Mouse (Mus musculus): ENCODE results near the gene Poc1b.
"Not testable (repeated sequence)": the region's sequence is repeated elsewhere in the genome, so short reads cannot be mapped to it uniquely, and the experiment has no call there.

Poc1b gene

DNA sequence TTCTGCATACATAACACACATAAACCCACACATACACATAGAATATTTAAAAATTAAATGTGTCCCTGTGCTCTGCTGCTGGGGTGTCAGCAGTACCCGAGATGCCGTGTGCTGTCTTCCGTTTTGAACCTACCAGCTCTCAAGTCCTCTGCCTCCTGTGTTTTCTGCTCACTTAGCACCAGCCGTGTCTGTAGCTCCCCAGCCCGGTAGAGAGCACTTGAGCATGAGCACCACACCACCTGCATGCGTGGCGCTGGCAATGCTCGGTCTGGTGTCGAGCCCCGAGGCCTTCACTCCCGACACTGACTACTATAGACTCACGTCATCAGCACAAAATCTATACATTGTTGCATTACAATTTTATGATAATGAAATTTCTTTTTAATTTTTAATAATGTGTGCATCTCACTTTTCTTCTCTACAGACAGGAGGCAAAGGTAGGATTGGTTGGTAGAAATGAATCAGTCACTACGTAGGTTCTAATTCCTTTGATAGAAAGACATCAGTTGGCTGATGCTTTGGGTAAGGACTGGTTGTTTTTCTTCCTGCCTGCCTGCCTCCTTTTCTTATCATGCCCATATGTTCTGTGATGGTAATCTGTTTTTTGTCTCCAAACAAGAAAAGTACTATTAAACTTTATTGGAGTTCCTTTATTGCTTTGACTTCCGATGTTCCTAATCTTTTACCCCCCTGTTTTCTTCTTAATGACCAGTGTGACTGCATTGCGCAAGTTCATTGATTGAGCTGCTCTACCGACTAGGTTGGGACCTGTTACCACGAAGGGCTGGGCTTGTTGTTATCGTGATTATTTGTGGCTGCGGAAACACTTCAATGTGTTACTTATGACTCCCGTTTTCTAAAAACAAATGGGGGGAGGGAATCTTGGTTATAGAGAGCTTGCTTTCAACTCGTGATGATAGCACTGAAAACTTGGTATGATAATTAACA lies 82.1 kb downstream of the Poc1b start:
- in situ Hi-C loops (cut with MboI, MseI) = no loop called here

- in situ Hi-C loops (cut with MboI, MseI) = no loop called here
Observed at GRCm38 (mm10) chr10:99190798-99191197, 84.0 kb downstream of the Poc1b start.

DNA sequence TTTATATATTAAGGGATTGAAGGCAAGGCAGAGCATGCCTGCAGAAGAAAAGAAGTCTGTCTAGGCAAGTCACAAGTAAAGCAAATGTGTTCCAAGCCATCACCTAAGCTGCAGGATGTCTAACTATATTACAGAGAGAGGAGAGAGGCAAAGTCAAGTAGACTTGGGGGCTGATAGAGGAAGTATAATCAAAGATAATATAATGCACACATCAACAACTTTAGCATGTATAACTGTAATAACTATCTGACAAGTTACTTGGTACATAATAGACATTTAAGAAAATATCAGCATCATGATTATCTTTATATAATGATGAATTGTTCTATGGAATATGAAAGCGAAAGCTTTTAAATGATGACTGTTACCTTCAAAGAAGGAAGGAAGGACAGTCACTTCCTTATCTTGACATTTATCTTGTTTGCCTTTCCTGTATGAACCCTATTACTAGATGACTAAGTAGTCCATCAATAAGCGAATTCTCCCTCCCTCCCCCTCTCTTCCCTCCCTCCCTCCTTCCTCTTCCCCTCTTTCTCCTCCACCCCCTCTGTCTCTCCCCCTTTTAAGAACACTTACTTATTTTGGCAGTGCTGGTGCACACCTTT lies 87.7 kb downstream of the Poc1b start:
- in situ Hi-C loops (cut with MboI, MseI) = no loop called here

DNA sequence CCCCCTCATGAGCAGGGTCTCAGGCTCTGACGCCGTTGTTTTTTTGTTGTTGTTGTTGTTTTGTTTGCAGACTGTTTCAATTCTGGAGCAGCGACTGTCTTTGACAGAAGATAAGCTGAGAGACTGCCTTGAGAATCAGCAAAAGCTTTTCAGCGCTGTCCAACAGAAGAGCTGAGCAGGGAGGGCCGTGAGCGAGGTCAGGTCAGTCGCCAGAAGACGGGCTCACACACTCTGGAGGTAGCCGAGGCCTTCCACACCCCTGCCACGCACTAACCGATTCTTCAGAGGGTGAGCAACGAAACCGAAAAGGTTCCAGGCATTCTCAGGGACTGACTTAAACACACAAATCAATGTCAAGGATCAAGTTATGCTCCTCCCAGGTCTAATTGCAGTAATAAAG lies 89.7 kb downstream of the Poc1b start:
- in situ Hi-C loops (cut with MboI, MseI) = no loop called here

- in situ Hi-C loops (cut with MboI, MseI) = no loop called here
Observed at GRCm38 (mm10) chr10:99197125-99197524, 90.3 kb downstream of the Poc1b start.

DNA sequence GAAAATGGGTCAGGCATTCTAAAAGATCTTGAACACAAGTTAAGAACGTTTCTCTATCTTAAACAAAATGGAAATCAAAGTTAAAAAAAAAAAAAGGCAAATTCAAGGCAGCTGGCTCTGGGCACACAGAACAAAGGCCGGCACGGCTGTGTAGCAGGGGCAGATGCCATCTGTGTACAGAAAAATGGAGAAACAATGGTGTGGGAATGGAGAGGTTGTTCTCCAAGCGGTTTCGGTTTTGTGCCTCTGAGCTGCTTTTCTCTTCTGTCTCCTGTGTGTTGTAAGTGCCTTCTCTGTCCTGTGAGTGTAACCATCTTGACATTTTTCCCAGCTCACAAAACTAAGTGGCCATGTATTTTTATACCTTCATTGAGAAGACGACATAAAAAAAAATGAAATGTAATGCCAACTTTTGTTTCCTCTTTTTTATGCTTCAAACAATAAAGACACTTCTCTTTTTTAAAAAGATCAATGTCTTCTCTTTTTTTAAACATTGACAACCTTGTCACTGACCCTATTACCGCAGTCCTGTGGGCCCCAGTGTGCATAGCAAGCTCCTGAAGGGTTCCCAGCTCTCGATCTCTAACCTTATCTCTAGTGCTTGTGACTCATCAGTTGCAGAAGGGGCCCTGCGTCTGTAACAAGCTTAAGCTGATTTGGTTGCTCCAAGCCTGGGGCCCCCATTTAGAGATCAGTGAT lies 90.9 kb downstream of the Poc1b start:
- in situ Hi-C loops (cut with MboI, MseI) = no loop called here

GRCm38 (mm10) chr10:99198946-99199345 lies 92.1 kb downstream of the Poc1b start:
- in situ Hi-C loops (cut with MboI, MseI) = no loop called here

GRCm38 (mm10) chr10:99200944-99201343 lies 94.1 kb downstream of the Poc1b start:
- in situ Hi-C loops (cut with MboI, MseI) = no loop called here

GRCm38 (mm10) chr10:99201786-99202185 lies 95.0 kb downstream of the Poc1b start:
- in situ Hi-C loops (cut with MboI, MseI) = no loop called here

DNA sequence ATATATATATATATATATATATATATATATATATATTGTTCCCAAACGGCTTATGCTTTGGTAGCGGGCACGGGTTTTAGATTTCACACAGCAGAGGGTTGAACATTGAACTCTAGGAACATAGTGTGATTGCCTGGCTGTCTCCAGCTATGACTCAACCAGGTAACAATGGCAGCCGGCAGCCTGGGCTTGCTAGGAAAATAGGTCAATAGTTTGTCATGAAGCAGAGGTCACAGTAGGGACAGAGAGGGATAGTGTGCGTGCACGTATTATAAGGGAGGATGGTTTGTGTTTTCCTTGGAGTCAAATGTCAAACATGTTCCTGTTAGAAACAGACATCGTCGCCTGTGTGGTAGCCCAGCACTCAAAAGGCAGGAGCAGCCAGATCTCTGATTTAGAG lies 95.5 kb downstream of the Poc1b start:
- in situ Hi-C loops (cut with MboI, MseI) = no loop called here

- in situ Hi-C loops (cut with MboI, MseI) = no loop called here
Observed at GRCm38 (mm10) chr10:99203163-99203562, 96.3 kb downstream of the Poc1b start.

DNA sequence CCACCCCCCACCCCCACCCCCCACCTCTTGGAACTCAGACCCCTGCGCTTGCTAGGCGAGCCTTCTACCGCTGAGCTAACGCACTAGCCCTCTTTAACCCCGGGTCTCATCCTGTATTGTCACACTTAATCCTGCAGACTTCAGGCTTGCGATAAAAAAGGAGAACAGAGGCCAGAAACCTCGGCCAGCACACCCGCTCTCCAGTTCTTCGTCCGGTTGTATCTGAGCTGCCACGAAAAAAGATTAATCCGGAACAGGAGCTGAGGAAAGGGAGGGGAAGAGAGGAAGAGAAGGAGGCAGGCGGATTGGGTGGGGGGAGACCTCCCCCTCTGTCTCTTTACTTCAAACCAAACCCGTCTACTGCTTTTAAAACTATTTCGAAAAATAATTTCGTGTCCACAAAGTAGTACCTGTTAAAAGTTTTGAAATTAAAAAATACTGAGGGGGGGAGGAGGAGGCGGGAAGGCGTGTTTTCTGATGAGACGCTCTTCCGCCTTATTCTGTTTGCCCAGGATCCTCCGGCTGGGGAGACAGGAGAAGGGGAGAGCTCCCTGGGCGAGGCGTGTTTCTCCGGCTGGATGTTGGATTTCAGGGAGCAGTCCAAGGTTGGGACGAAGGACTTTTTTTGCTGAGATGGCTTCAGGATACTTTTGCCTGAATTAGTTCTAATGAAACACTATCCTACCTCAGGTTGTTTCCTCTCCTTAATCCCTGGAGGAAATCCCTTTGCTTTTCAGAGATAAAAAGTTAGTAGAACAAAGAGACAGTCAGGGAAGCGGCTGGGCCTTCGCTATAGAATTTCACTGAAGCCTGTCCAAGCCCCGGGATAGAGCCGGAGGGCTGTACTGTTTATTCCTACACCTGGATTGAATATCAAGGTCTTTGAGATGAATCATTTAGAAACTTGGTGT lies 97.0 kb downstream of the Poc1b start:
- in situ Hi-C loops (cut with MboI, MseI) = no loop called here

GRCm38 (mm10) chr10:99204553-99204952 lies 97.7 kb downstream of the Poc1b start:
- in situ Hi-C loops (cut with MboI, MseI) = no loop called here

GRCm38 (mm10) chr10:99207121-99207520 lies 100.3 kb downstream of the Poc1b start:
- in situ Hi-C loops (cut with MboI, MseI) = loop anchor here (5.0 kb wide), 1 partner anchor 55 kb away; the partner anchor contains the start of gene Dusp6

DNA sequence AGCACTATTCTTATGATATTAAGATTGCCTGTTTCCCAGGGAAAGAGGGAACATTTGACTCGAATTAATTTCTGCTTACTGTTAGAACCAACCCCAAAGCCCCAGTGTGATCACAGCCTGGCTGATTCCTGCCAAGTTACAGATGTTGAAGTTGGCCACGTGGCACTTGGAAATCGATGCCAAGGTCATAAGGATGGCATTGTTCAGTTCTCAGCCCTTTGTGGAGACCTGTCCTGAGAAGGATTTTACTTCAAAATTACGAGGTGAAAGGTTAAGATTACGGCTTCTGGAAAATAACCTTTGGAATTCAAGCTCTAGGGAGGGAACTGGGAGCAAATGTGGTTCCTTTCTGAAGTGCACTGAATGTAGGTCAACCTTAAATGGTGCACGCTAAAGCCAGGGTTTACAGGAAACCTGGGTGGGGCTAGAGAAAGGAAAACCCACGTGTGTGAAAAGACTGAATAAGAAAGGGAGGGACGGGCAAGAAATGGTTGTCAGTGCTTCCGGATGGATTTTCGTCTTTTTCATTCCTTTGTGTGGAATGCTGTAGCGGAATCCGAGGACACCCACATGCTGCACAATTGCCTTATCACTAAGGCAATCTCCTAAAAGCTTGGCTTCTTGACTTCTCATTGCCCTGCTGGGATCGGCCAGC lies 102.4 kb downstream of the Poc1b start:
- in situ Hi-C loops (cut with MboI, MseI) = loop anchor here (5.0 kb wide), 1 partner anchor 53 kb away; the partner anchor contains the start of gene Dusp6

GRCm38 (mm10) chr10:99211021-99211420 lies 104.2 kb downstream of the Poc1b start:
- in situ Hi-C loops (cut with MboI, MseI) = no loop called here

DNA sequence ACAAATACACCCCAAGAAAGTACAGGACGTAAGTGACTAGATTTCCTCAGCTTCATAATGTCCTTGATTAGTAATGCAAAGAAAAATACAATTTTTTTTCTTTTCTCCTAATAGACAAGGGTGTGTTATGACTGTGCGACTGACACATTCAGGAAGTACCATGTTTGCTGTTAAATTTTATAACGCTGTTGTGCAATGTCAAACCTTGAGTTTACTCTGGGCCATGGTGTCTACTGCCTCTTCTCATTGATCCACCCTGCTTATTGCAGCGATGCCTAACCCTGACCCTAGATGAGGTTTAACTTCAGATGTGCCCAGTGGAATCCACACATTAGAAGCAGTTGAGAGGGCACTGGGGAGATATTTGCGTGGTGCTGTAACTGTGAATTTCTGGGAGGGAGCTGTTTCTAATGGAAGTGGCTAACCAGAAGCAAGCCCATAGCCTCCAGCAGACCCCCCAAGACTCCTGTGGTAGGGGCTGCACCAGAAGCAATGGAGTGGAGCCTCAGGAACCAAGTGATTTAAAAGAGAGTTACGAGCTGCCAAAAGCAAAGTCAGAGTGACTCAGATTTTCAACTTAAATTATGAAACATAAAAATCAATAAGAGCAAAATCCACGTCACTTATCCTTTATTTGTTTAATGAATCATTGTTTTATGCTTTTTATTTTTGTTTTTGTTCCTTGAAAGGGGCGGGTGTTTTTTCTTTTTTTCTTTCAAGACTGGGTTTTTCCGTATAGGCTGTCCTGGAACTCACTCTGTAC lies 104.8 kb downstream of the Poc1b start:
- in situ Hi-C loops (cut with MboI, MseI) = no loop called here

DNA sequence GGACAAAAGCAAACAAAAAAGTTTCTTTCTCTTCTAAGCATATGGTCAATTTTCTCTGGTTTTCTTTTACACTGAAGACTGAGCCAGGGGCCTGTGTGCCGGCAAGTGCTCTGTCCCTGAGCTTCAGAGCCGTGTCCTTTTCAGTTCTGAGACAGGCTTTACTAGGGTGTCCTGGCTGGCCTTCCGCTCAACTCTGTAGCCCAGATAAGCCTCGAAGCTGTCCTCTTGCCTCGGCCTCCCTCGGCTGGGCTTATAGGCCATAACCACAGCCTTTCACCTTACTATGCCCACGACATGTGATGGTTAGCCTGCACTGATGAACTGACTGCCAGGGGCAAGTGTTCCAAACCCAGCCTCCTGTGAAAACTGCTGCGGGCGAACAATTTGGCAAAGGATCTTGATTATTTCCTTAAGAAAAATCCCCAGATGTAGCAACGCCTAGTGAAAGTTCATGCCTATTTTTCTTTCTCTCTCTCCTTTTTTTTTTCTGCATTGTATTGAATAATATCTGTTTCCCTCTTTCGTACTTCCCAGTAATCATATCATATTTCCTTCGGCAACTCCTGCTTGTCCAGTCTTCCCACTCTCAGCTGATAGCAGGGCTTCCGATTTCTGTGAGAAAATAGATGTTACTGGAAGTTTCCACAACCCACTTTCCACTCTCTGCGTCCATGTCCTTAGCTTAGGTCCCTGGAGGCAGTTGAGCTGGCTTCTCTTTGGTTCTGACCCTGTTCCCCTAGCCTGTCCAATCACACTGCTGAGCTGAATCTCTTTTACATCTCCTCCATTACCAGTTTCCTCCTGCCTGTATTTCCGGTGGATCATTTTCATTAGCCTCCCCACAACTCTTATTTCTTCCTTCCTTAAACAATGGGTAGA lies 107.8 kb downstream of the Poc1b start:
- in situ Hi-C loops (cut with MboI, MseI) = no loop called here

- in situ Hi-C loops (cut with MboI, MseI) = not testable (repeated sequence)
Observed at GRCm38 (mm10) chr10:99216570-99216969, 109.7 kb downstream of the Poc1b start.
